Mouse (Mus musculus) G1E (cell line): Measurements from ENCODE around the gene Kalrn. TPM values are rescaled to one million over a fixed set of nuclear protein-coding genes. Genes with fewer than 3 reads are reported as not detected.

ENCODE experiments used
- ATAC-seq: 2 replicates; pipeline ENCODE4 v1.8.0; 2016; ENCODE audit warnings: mild to moderate bottlenecking; ENCODE audit not compliant: insufficient number of reproducible peaks, poor library complexity, low FRiP score, severe bottlenecking; ENCODE audit errors: extremely low read depth
- DNase-seq: peaks from one replicate; pipeline ENCODE4 v3.0.0; 2012; ENCODE audit warnings: low spot score
- H3K27me3 ChIP-seq: 2 replicates; pipeline ENCODE4 v1.6.1; 2012; ENCODE audit warnings: mild to moderate bottlenecking, low read length, inconsistent platforms; ENCODE audit not compliant: insufficient read depth
- H3K36me3 ChIP-seq: replicated peaks from 2 replicates; pipeline ENCODE3; 2012; ENCODE audit warnings: mild to moderate bottlenecking, inconsistent platforms
- H3K4me1 ChIP-seq: 2 replicates; pipeline ENCODE4 v1.6.1; 2012; ENCODE audit warnings: low read depth, low read length, inconsistent platforms, mixed read lengths; ENCODE audit not compliant: insufficient read depth
- H3K4me3 ChIP-seq: 2 replicates; pipeline ENCODE4 v1.5.1; 2012; ENCODE audit warnings: low read depth, mild to moderate bottlenecking, inconsistent platforms, low read length, moderate library complexity, mixed read lengths
- H3K9me3 ChIP-seq: replicated peaks from 2 replicates; pipeline ENCODE4 v1.6.1; 2012; ENCODE audit warnings: inconsistent platforms
- CTCF ChIP-seq: IDR thresholded peaks from 2 replicates; pipeline ENCODE4 v1.5.1; 2012; ENCODE audit warnings: low read depth, low read length, inconsistent platforms, mixed read lengths
- GATA1 ChIP-seq: IDR thresholded peaks from 2 replicates; pipeline ENCODE4 v1.6.1; 2012; ENCODE audit warnings: borderline replicate concordance, low read length, inconsistent platforms, mixed read lengths
- GATA2 ChIP-seq: IDR thresholded peaks from 2 replicates; pipeline ENCODE4 v1.6.1; 2012; ENCODE audit warnings: low read depth, low read length, inconsistent platforms, borderline replicate concordance
- POLR2AphosphoS5 ChIP-seq: IDR thresholded peaks from 2 replicates; pipeline ENCODE4 v1.6.1; 2012; ENCODE audit warnings: low read depth, low read length, inconsistent platforms; ENCODE audit not compliant: insufficient replicate concordance
- TAL1 ChIP-seq: conservative IDR thresholded peaks from 2 replicates; pipeline ENCODE4 v1.6.1; 2012; ENCODE audit warnings: low read depth, low read length, inconsistent platforms, mixed read lengths
- polyA plus RNA-seq: library from polyadenylated mRNA; stranded (reverse); fragments of >175 nt; gene quantifications from 2 replicates; pipeline ENCODE4 v1.2.3, GENCODE M21; 2012
- total RNA-seq, 2 experiments: library from RNA; stranded (forward) in 1 of 2; stranded (reverse) in 1 of 2; fragments of 200-1000 nt in 1 of 2; fragments of >200 nt in 1 of 2; fragmentation: Nextera tagmentation in 1 of 2; gene quantifications; 2 replicates each; pipeline ENCODE4 v1.2.3; 2014 to 2017

Gene Kalrn
- total and polyA plus RNA-seq, 3 experiments: 0.88 to 2.8 (median 1.8) TPM

DNA sequence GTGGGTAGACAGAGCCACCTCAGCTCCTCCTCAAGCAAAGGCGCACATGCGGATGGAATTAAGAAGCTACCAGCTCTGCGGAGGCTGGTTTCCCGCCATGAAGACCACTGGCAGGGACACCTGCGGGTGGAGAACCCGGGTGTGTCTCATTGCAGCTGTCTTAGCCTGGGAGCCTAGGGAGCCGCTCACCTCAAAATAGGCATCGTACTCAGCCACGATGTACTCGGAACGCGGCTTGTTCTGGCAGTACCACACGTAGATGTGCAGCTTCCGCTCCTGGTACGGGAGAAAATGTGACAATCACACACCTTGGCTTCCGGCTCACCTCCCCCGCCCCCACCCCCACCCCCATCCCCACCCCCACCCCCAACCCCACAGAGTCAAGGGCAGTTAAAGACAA is 539.1 kb downstream of the Kalrn start:
- peaks cover 97% of the 10 kb centered on the region for H3K4me1 ChIP-seq
- no peaks in the 10 kb centered on the region for H3K9me3 ChIP-seq
- H3K4me3 ChIP-seq: peak overlapping the region; percentile 11; the same call in 1 of the 2 replicates
- ATAC-seq: no peak
- no peaks in the 10 kb centered on the region for H3K36me3 ChIP-seq
- no peak for TF ChIP-seq POLR2AphosphoS5
- TF ChIP-seq GATA2: no peak
- H3K27me3 ChIP-seq: peaks cover 18% of the 10 kb centered on the region
- DNase-seq: no peak

DNA sequence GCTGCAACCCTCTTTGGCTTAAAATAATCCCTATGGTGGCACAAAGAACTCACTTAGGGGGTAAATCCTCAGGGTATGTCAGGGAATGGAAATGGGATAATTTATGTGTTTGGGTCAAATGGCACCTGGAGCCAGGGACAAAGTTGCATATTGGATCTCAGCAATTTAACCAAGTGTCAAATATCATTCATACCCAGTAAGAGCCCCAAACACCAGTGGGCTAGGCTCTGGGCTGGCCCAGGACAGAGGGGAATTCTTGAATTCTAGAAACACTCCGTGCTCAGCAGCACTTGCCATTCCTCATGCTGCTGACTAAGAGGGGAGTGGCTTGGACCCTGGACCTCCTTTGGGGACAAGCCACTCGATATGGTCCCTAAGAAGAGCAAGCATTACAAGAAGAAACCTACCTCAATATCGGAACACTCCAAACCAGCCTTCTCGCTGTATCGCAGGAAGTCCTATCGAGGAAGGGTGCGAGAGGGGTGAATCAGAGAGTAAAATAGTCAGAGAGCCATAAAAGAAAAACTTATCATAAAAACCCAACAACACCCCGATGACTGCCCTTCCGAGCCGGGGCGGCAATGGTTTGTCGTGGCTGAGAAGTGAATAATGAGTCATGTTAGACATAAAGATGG is 541.2 kb downstream of the Kalrn start:
- Histone ChIP-seq H3K4me3 (peak overlapping the region; percentile 17; the same call in 1 of the 2 replicates), H3K36me3 (no peaks in the 10 kb centered on the region), H3K27me3 (peaks cover 13% of the 10 kb centered on the region), H3K9me3 (no peaks in the 10 kb centered on the region), H3K4me1 (peaks cover 91% of the 10 kb centered on the region)
- TF ChIP-seq CTCF (no peak), POLR2AphosphoS5 (no peak), GATA2 (no peak), GATA1 (no peak), TAL1 (no peak)
- DNase-seq: no peak
- no peak for ATAC-seq

DNA sequence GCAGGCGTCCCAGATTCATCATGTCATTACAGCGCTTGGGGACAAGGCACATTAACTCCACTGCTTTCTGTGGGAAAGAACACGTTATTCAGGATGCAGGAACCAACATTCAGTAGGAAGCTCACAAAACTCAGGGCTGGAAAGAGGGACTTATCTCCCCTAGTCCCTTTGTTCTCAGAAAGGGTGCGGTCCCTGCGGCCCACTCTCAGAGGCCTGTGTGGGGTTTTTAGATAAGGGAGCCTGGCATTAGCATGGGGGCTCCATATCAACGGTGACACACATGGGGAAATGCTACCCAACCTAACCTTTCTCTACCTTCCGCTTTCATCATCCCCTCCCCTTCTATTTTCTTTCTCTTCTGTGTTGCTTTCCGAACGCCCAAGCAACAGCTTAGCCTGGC is 541.8 kb downstream of the Kalrn start:
- H3K4me3 ChIP-seq: peak overlapping the region; percentile 45; the same call in 1 of the 2 replicates
- peaks cover 91% of the 10 kb centered on the region for H3K4me1 ChIP-seq
- H3K36me3 ChIP-seq: no peaks in the 10 kb centered on the region
- TF ChIP-seq TAL1 (peak; percentile 93), CTCF (no peak)
- peaks cover 16% of the 10 kb centered on the region for H3K27me3 ChIP-seq
- peak; percentile 75 for DNase-seq
- no peaks in the 10 kb centered on the region for H3K9me3 ChIP-seq
- peak; percentile 83 for ATAC-seq

DNA sequence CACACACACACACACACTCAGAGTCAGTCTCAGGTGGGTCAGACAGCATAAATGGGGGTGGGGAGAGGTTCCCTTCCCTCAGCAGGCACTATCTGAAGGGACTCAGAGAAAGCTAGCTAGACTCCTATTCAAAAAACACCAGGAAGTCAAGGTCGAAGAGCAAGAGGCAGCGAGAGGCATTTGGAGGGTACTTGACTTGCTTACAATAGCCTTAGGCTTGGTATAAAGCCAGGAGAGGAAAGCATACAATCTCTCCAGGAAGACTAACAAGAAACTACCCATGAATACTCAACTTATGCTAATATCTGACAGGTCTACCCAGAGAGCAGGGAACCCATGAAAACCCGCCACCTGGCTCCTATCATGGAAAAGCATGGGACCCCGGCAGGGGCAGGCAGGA is 543.0 kb downstream of the Kalrn start:
- no peak overlapping the region for H3K4me3 ChIP-seq
- no peak for ATAC-seq
- H3K27me3 ChIP-seq: peaks cover 16% of the 10 kb centered on the region

DNA sequence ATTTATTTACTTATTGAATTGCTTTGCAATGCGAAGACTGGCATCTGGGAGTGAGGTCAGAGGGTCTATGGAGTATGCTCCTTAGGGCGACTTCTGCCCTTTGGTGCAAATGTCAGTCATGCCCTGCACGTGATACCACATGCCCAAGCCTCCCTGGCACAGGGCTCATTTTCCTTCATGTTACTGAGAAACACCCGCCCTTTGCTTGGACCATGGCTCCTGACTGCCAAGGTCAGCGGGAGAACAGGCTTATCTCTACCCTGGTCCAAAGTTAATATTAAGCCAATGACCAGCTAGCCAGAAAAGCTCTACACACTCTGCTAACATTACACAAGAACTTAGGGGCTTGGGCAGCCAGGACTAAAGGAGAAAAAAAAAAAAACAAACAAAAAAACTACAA is 543.5 kb downstream of the Kalrn start:
- DNase-seq (no peak), ATAC-seq (no peak)
- Histone ChIP-seq H3K9me3 (no peaks in the 10 kb centered on the region), H3K4me1 (peaks cover 74% of the 10 kb centered on the region), H3K4me3 (no peak overlapping the region), H3K36me3 (no peaks in the 10 kb centered on the region), H3K27me3 (peaks cover 16% of the 10 kb centered on the region)
- TF ChIP-seq TAL1 (no peak), CTCF (no peak), GATA2 (no peak), GATA1 (no peak), POLR2AphosphoS5 (no peak)

More for the DNA sequence above, 543.0 kb downstream of the Kalrn start:
- no peak for DNase-seq
- TF ChIP-seq GATA2 (no peak), GATA1 (no peak), TAL1 (no peak), POLR2AphosphoS5 (no peak), CTCF (no peak)
- H3K36me3 ChIP-seq: no peaks in the 10 kb centered on the region
- H3K9me3 ChIP-seq: no peaks in the 10 kb centered on the region
- peaks cover 80% of the 10 kb centered on the region for H3K4me1 ChIP-seq

DNA sequence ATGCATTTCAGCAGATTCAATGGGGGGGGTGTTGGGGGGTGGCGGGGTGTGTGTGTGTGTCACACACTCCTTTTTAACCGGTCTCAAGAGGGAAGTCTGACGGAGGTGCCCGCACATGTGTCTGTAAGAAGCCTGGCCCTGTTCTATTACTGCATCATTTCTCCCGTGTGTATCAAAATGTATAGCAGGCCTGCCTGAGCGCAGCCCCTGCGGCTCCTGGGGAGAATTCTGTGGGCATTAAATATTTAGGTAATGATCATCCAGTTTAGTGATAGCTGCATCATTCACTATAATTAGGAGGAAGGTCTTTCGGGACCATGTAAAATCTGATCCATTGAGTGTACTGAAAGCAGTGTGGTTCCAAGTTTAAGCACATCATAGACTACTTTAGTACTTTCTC is 556.1 kb downstream of the Kalrn start:
- peaks cover 4% of the 10 kb centered on the region for H3K4me1 ChIP-seq
- H3K27me3 ChIP-seq: peaks cover 31% of the 10 kb centered on the region
- no peak for ATAC-seq
- H3K36me3 ChIP-seq: no peaks in the 10 kb centered on the region
- no peaks in the 10 kb centered on the region for H3K9me3 ChIP-seq
- no peak for TF ChIP-seq POLR2AphosphoS5
- TF ChIP-seq GATA2: no peak
- no peak for TF ChIP-seq GATA1
- no peak for TF ChIP-seq CTCF
- no peak for TF ChIP-seq TAL1
- no peak overlapping the region for H3K4me3 ChIP-seq
- DNase-seq: no peak
